Mouse (Mus musculus) spleen, embryonic (tissue): ENCODE measurements around the gene Gde1.

ENCODE experiments used
- CTCF ChIA-PET: fragments of 350-600 bp; sonication (Branson Sonifier 250); formaldehyde crosslinking; loops from one replicate; lab custom pipeline; 2022; lab: Charles Lee

Gde1 gene

GRCm38 (mm10) chr7:118705101-118705961 is at the start of gene Gde1:
TSS of gene Gde1 (minus strand) at chr7:118705778.
- CTCF ChIA-PET: no interaction called here

GRCm38 (mm10) chr7:118751625-118752024 is 46.0 kb upstream of the Gde1 start:
- CTCF ChIA-PET: interaction anchor here (0.6 kb wide), 1 partner anchor 240 kb away, joined by 5 read pairs; no protein-coding TSS in a partner anchor

- CTCF ChIA-PET: no interaction called here
Observed at GRCm38 (mm10) chr7:118749706-118750105, 44.1 kb upstream of the Gde1 start.

GRCm38 (mm10) chr7:118747891-118748672 is 42.5 kb upstream of the Gde1 start:
- CTCF ChIA-PET: no interaction called here

GRCm38 (mm10) chr7:118744766-118745165 is 39.2 kb upstream of the Gde1 start:
- CTCF ChIA-PET: no interaction called here

GRCm38 (mm10) chr7:118742278-118742677 is 36.7 kb upstream of the Gde1 start:
- CTCF ChIA-PET: no interaction called here

- CTCF ChIA-PET: interaction anchor here (0.9 kb wide), 1 partner anchor 255 kb away, joined by 3 read pairs; no protein-coding TSS in a partner anchor
Observed at GRCm38 (mm10) chr7:118740532-118741338, 35.2 kb upstream of the Gde1 start.

GRCm38 (mm10) chr7:118739975-118740531 is 34.5 kb upstream of the Gde1 start, which contains the start of gene Vps35l:
TSS of gene Vps35l (plus strand) at chr7:118740226.
- CTCF ChIA-PET: interaction anchor here (0.9 kb wide), 1 partner anchor 256 kb away, joined by 3 read pairs; no protein-coding TSS in a partner anchor

GRCm38 (mm10) chr7:118738730-118739129 is 33.2 kb upstream of the Gde1 start:
- CTCF ChIA-PET: interaction anchor here (0.8 kb wide), 1 partner anchor 544 kb away, joined by 17 read pairs; no protein-coding TSS in a partner anchor

GRCm38 (mm10) chr7:118733225-118733624 is 27.6 kb upstream of the Gde1 start:
- CTCF ChIA-PET: no interaction called here

- CTCF ChIA-PET: no interaction called here
Observed at GRCm38 (mm10) chr7:118731781-118732180, 26.2 kb upstream of the Gde1 start.

- CTCF ChIA-PET: no interaction called here
Observed at GRCm38 (mm10) chr7:118728846-118729587, 23.4 kb upstream of the Gde1 start.

GRCm38 (mm10) chr7:118725459-118725858 is 19.9 kb upstream of the Gde1 start:
- CTCF ChIA-PET: no interaction called here

GRCm38 (mm10) chr7:118723927-118724326 is 18.3 kb upstream of the Gde1 start:
- CTCF ChIA-PET: no interaction called here

- CTCF ChIA-PET: no interaction called here
Observed at GRCm38 (mm10) chr7:118718066-118718465, 12.5 kb upstream of the Gde1 start.

- CTCF ChIA-PET: no interaction called here
Observed at GRCm38 (mm10) chr7:118714873-118715272, 9.3 kb upstream of the Gde1 start.

- CTCF ChIA-PET: interaction anchor here (1.0 kb wide), 1 partner anchor 87 kb away, joined by 3 read pairs; no protein-coding TSS in a partner anchor
Observed at GRCm38 (mm10) chr7:118712228-118713173, 6.9 kb upstream of the Gde1 start, which contains the start of gene Ccp110. TSS of gene Ccp110 (plus strand) at chr7:118712552.

- CTCF ChIA-PET: no interaction called here
Observed at GRCm38 (mm10) chr7:118710776-118711175, 5.2 kb upstream of the Gde1 start.

- CTCF ChIA-PET: no interaction called here
Observed at GRCm38 (mm10) chr7:118708002-118708401, 2.4 kb upstream of the Gde1 start.
